Mouse (Mus musculus) stomach, postnatal 0 days (tissue): ENCODE measurements at regions not wholly inside any gene's neighbourhood (a gene's known extent, or its start where the extent isn't known, plus 50 kb on each side); places are given as distances from the start of the nearest gene placed in this dataset.

ENCODE experiments used
- CTCF ChIP-seq: IDR thresholded peaks from 2 replicates; pipeline ENCODE4 v1.5.1; 2016; ENCODE audit warnings: antibody characterized with exemption, low read depth, mild to moderate bottlenecking, moderate library complexity
- EP300 ChIP-seq: optimal IDR thresholded peaks from 2 replicates; pipeline ENCODE3; 2016; ENCODE audit warnings: antibody characterized with exemption

- TF ChIP-seq CTCF (no peak), EP300 (no peak)
These were observed 70.1 kb upstream of the Ppp2r5c start for GRCm38 (mm10) chr12:110376838-110377150.
